Mouse (Mus musculus) ES-Bruce4 (cell line): ENCODE results near the gene 4931406P16Rik. TPM values are rescaled to one million over a fixed set of nuclear protein-coding genes. Genes with fewer than 3 reads are reported as not detected.

Experiments
- H3K27ac ChIP-seq: 2 replicates; pipeline ENCODE4 v1.5.1; 2012; ENCODE audit warnings: low read length, inconsistent platforms; ENCODE audit not compliant: insufficient read depth
- H3K27me3 ChIP-seq: 2 replicates; pipeline ENCODE4 v1.6.1; 2012; ENCODE audit warnings: mild to moderate bottlenecking, low read length, inconsistent platforms; ENCODE audit not compliant: control insufficient read depth, poor library complexity, insufficient read depth, severe bottlenecking
- H3K36me3 ChIP-seq: 2 replicates; pipeline ENCODE4 v1.6.1; 2012; ENCODE audit warnings: inconsistent platforms, mild to moderate bottlenecking, low read length, moderate library complexity; ENCODE audit not compliant: control insufficient read depth, poor library complexity, insufficient read depth, severe bottlenecking
- H3K4me1 ChIP-seq: one replicate; pipeline ENCODE4 v1.8.1; 2011; ENCODE audit warnings: low read length; ENCODE audit not compliant: control insufficient read depth, insufficient read depth
- H3K4me3 ChIP-seq: 2 replicates; pipeline ENCODE4 v1.5.1; 2011; ENCODE audit warnings: low read depth, mild to moderate bottlenecking, low read length
- H3K9ac ChIP-seq: 2 replicates; pipeline ENCODE4 v1.6.1; 2012; ENCODE audit warnings: low read depth, mild to moderate bottlenecking, inconsistent platforms; ENCODE audit not compliant: poor library complexity, severe bottlenecking
- H3K9me3 ChIP-seq: replicated peaks from 2 replicates; pipeline ENCODE4 v1.6.1; 2012; ENCODE audit warnings: mild to moderate bottlenecking, low read length, inconsistent platforms; ENCODE audit not compliant: control insufficient read depth, poor library complexity, insufficient read depth, severe bottlenecking
- CTCF ChIP-seq: IDR thresholded peaks from one replicate; pipeline ENCODE4 v1.8.1; 2011; ENCODE audit warnings: low read depth, low read length
- EP300 ChIP-seq: IDR thresholded peaks from 2 replicates; pipeline ENCODE4 v1.6.1; 2011; ENCODE audit warnings: low read depth, low read length; ENCODE audit not compliant: insufficient read depth
- POLR2A ChIP-seq: IDR thresholded peaks from one replicate; pipeline ENCODE4 v1.8.1; 2011; ENCODE audit warnings: low read length; ENCODE audit not compliant: insufficient read depth
- polyA plus RNA-seq: library from polyadenylated mRNA; stranded (reverse); fragments of >200 nt; gene quantifications from 2 replicates; pipeline ENCODE4 v1.2.4, GENCODE M21; 2011; ENCODE audit warnings: low read depth; ENCODE audit not compliant: missing spikeins, insufficient read depth, insufficient read length

The 4931406P16Rik gene
- polyA plus RNA-seq, 1 experiment = 82.5 TPM

DNA sequence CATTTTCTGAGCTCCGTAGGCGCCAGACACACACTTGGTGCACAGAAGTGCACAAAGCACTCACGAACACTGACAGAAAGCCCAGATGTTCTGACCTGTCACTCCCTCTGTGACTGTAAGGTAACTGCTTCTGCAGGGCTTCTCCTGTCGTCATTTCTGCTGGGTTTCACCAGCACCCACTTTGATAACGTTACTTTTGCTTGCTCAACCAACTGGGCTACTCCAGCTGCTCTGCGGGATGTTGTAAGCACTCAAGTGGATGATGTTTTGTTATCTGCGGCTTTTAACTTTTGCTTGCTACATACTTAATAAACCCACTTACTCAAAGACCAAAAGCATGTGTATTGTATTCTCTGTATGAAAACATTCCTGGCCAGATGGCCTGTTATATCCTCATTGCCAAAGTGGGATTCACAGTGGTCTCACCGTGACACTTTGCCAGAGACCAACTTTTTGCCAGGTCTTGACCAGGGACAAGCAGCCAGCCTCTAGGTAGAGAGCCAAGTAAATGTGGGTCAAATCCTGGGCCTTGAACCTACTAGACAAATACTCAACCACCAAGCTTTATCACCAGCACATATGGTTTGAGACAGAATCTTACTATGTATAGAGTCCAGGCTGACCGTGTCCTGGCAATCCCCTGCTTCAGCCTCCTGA is 91.6 kb downstream of the 4931406P16Rik start:
- H3K27ac ChIP-seq = no peak overlapping the region

DNA sequence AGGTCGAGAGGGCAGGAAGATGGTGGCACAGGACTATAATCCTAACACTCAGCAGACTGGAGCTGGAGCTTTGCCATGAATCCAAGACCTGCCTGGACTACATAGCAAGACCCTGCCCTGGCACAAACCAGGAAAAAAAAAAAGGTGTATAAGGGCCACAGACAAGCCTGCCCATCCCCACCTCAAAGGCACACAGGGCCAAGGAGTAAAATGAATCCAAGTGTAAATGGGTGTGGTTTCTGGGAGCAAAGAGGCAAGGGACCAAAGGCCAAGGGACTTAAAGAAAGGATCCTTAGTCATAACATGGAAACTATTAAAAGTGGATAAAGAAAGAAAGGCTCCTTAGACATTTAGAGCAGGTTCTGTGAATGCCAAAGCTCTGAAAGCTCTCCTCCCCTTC is 94.9 kb downstream of the 4931406P16Rik start:
- Histone ChIP-seq H3K4me1 (no peaks in the 10 kb centered on the region), H3K9me3 (no peaks in the 10 kb centered on the region), H3K27me3 (no peaks in the 10 kb centered on the region), H3K9ac (no peak overlapping the region), H3K27ac (no peak overlapping the region), H3K4me3 (no peak overlapping the region), H3K36me3 (peaks cover 66% of the 10 kb centered on the region)
- TF ChIP-seq CTCF = no peak
- TF ChIP-seq EP300 = no peak
- no peak for TF ChIP-seq POLR2A

More for the DNA sequence above, 91.6 kb downstream of the 4931406P16Rik start:
- TF ChIP-seq EP300 (no peak), CTCF (no peak), POLR2A (no peak)
- Histone ChIP-seq H3K9me3 (no peaks in the 10 kb centered on the region), H3K4me3 (no peak overlapping the region), H3K4me1 (no peaks in the 10 kb centered on the region), H3K9ac (no peak overlapping the region), H3K27me3 (no peaks in the 10 kb centered on the region), H3K36me3 (peaks cover 58% of the 10 kb centered on the region)

DNA sequence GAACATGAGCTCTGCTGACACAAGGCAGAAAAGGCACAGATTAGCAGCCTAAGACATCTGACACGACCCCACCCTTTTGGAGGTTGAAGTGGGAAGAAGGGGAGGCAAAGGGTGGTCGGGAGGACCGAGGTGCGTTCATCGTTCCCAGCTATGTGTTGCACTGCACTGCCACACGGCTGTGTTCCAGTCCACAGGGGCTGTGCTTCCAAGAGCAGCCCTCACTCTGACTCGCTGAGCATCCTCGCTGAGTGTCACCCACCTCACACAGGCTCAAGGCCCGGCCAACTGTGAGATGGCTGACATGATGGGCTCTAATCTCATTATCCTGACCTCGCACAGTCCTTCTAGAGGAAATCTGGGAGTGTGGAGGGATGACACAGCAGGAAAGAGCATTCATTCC is 96.9 kb downstream of the 4931406P16Rik start:
- Histone ChIP-seq H3K9me3 (no peaks in the 10 kb centered on the region), H3K27ac (no peak overlapping the region), H3K36me3 (peaks cover 70% of the 10 kb centered on the region), H3K9ac (no peak overlapping the region), H3K27me3 (no peaks in the 10 kb centered on the region), H3K4me1 (no peaks in the 10 kb centered on the region), H3K4me3 (no peak overlapping the region)
- TF ChIP-seq CTCF (no peak), EP300 (no peak), POLR2A (no peak)

- Histone ChIP-seq H3K27me3 (no peaks in the 10 kb centered on the region), H3K36me3 (peaks cover 69% of the 10 kb centered on the region), H3K4me3 (no peak overlapping the region), H3K9me3 (no peaks in the 10 kb centered on the region), H3K4me1 (no peaks in the 10 kb centered on the region), H3K9ac (no peak overlapping the region), H3K27ac (no peak overlapping the region)
- no peak for TF ChIP-seq POLR2A
These were observed 97.9 kb downstream of the 4931406P16Rik start for GRCm38 (mm10) chr7:34215481-34215880.

- Histone ChIP-seq H3K9me3 (no peaks in the 10 kb centered on the region), H3K4me3 (no peak overlapping the region), H3K9ac (no peak overlapping the region), H3K4me1 (no peaks in the 10 kb centered on the region), H3K36me3 (peaks cover 71% of the 10 kb centered on the region), H3K27me3 (no peaks in the 10 kb centered on the region), H3K27ac (no peak overlapping the region)
- TF ChIP-seq POLR2A (no peak), CTCF (no peak), EP300 (no peak)
These were observed 98.7 kb downstream of the 4931406P16Rik start for GRCm38 (mm10) chr7:34214644-34215043.

GRCm38 (mm10) chr7:34213281-34213680 is 100.1 kb downstream of the 4931406P16Rik start:
- peaks cover 69% of the 10 kb centered on the region for H3K36me3 ChIP-seq

More at GRCm38 (mm10) chr7:34213281-34213680, 100.1 kb downstream of the 4931406P16Rik start:
- no peak overlapping the region for H3K27ac ChIP-seq
- no peaks in the 10 kb centered on the region for H3K9me3 ChIP-seq
- H3K27me3 ChIP-seq = no peaks in the 10 kb centered on the region
- no peak overlapping the region for H3K4me3 ChIP-seq
- no peaks in the 10 kb centered on the region for H3K4me1 ChIP-seq
- no peak overlapping the region for H3K9ac ChIP-seq
- no peak for TF ChIP-seq EP300
- no peak for TF ChIP-seq POLR2A
- TF ChIP-seq CTCF = no peak
